Comparison of ENCODE assay signal across 8 mouse cellular contexts in genomic region chr4:115062875-115063517, GRCm38 (mm10). TPM values are rescaled to one million over a fixed set of nuclear protein-coding genes. Genes with fewer than 3 reads are reported as not detected.
A peak's percentile ranks its signal among the peaks of the same experiment; 100 is the strongest.
DNase-seq lines count a peak whose midpoint lies in the region; ATAC-seq and TF ChIP-seq lines count a peak whose summit lies in the region.

No protein-coding gene starts in this region.

- H3K4me2 ChIP-seq in limb, embryonic 15.5 days = peak overlapping the region; percentile 99
- peak overlapping the region; percentile 99 for H3K4me2 ChIP-seq in midbrain, embryonic 16.5 days (ENCODE audit: low read length)

- H3K4me3 ChIP-seq in C2C12 (ENCODE audit: insufficient read depth, poor library complexity, severe bottlenecking) = no peak overlapping the region
- peak overlapping the region; percentile 51 for H3K4me3 ChIP-seq in limb, embryonic 15.5 days
- peak overlapping the region; percentile 54 for H3K4me3 ChIP-seq in midbrain, embryonic 16.5 days (ENCODE audit: low read depth, low read length)

- under 1% methylated on average over 57 of the region's 58 CpGs for WGBS in limb, embryonic 15.5 days
- WGBS in midbrain, embryonic 16.5 days = under 1% methylated on average over 57 of the region's 58 CpGs

- 0 out of 2 replicates have a peak overlapping the region, but pooled peaks have one; percentile 33 for H3K9ac ChIP-seq in limb, embryonic 15.5 days
- peak overlapping the region; percentile 74 for H3K9ac ChIP-seq in midbrain, embryonic 16.5 days (ENCODE audit: low read depth, low read length)

- H3K9me3 ChIP-seq in limb, embryonic 15.5 days = no peaks in the 10 kb centered on the region
- no peaks in the 10 kb centered on the region for H3K9me3 ChIP-seq in midbrain, embryonic 16.5 days (replicated peaks; ENCODE audit: control insufficient read depth, low read length, poor library complexity, severe bottlenecking)

- H3K27ac ChIP-seq in limb, embryonic 15.5 days = no peak overlapping the region
- peak overlapping the region; percentile 68 for H3K27ac ChIP-seq in midbrain, embryonic 16.5 days (ENCODE audit: low read length)

- peaks cover 81% of the 10 kb centered on the region for H3K27me3 ChIP-seq in C2C12 (ENCODE audit: control insufficient read depth, insufficient read depth, insufficient read length)
- H3K27me3 ChIP-seq in limb, embryonic 15.5 days = peaks cover 97% of the 10 kb centered on the region
- peaks cover 55% of the 10 kb centered on the region for H3K27me3 ChIP-seq in midbrain, embryonic 16.5 days (ENCODE audit: control insufficient read depth, insufficient read depth, low read depth, low read length)

- DNase-seq in cerebellum, postnatal 25 days = peak; percentile 17 to 26
- DNase-seq in cerebellum, postnatal 36 days = no peak
- DNase-seq in heart, postnatal 10 days = peak; percentile 26 to 31

- H3K79me2 ChIP-seq in C2C12 (ENCODE audit: control insufficient read depth, insufficient read depth) = no peaks in the 10 kb centered on the region

- intact Hi-C loops in heart, postnatal 10 days (cut with DNase I) = no loop called here

- no peak for TF ChIP-seq CTCF in C2C12 (IDR thresholded peaks at IDR 0.05; ENCODE audit: control insufficient read depth, insufficient read depth, insufficient read length)

- peak; percentile 23 for ATAC-seq in common myeloid progenitor, adult 5-6 weeks (replicated peaks; ENCODE audit: low read depth, poor library complexity, severe bottlenecking)
- ATAC-seq in limb, embryonic 15.5 days (ENCODE audit: insufficient number of reproducible peaks, low FRiP score, low TSS enrichment, low read depth) = peak; percentile 53; the same call in 1 of the 2 replicates
- ATAC-seq in midbrain, embryonic 16.5 days = peak; percentile 90
- ATAC-seq in monocyte, adult 5-6 weeks (replicated peaks; ENCODE audit: insufficient number of reproducible peaks, low FRiP score, low TSS enrichment, poor library complexity, severe bottlenecking) = no peak

- peak overlapping the region; percentile 18 for H3ac ChIP-seq in C2C12 (ENCODE audit: control insufficient read depth, insufficient read length, low read depth)

- peaks cover 18% of the 10 kb centered on the region for H3K4me1 ChIP-seq in limb, embryonic 15.5 days
- peaks cover 11% of the 10 kb centered on the region for H3K4me1 ChIP-seq in midbrain, embryonic 16.5 days (ENCODE audit: control insufficient read depth, insufficient read depth, low read length)

- H3K36me3 ChIP-seq in C2C12 (ENCODE audit: control insufficient read depth, insufficient read depth) = no peaks in the 10 kb centered on the region
- H3K36me3 ChIP-seq in limb, embryonic 15.5 days = no peaks in the 10 kb centered on the region
- H3K36me3 ChIP-seq in midbrain, embryonic 16.5 days (ENCODE audit: control insufficient read depth, insufficient read depth, low read length) = no peaks in the 10 kb centered on the region

- no peaks in the 10 kb centered on the region for H3K79me3 ChIP-seq in C2C12 (ENCODE audit: low read depth)

TF ChIP-seq in C2C12, 6 proteins besides CTCF, POLR2A, EP300 and RAD21:
- no peak for TF ChIP-seq MAX (IDR thresholded peaks at IDR 0.05)
- no peak for TF ChIP-seq CEBPB (IDR thresholded peaks at IDR 0.05; ENCODE audit: low read depth)
- no peak for TF ChIP-seq USF1 (IDR thresholded peaks at IDR 0.05; ENCODE audit: low read depth)
- TF ChIP-seq FOSL1 (IDR thresholded peaks at IDR 0.05; ENCODE audit: insufficient read depth, low read length, poor library complexity, severe bottlenecking) = no peak
- no peak for TF ChIP-seq MYOD1 (IDR thresholded peaks at IDR 0.05; ENCODE audit: control insufficient read depth, insufficient read length, low read depth)
- TF ChIP-seq MYOG (IDR thresholded peaks at IDR 0.05; ENCODE audit: control insufficient read depth, extremely low read depth, insufficient read length) = no peak

RNA-seq across cellular contexts. Expression of gene Tal1, which starts 6.8 kb away (rescaled TPM):
- polyA plus RNA-seq in C2C12 (2012; fragmentation: generic; extraction: Trizol) = 0.04 TPM
- 38.4 and 47.6 TPM in 2 replicates for total RNA-seq in common myeloid progenitor, adult 5-6 weeks (2017)
- 1 to 10 TPM; 7.2 to 7.3 TPM for total RNA-seq in heart, postnatal 10 days (2021)
- 0.67 and 1.0 TPM in 2 replicates for polyA plus RNA-seq in limb, embryonic 15.5 days (2015; fragmentation: Nextera tagmentation; extraction: Ambion mirVana)
- polyA plus RNA-seq in midbrain, embryonic 16.5 days (2015; fragmentation: Nextera tagmentation; extraction: Ambion mirVana) = 4.6 and 6.4 TPM in 2 replicates
- total RNA-seq in monocyte, adult 5-6 weeks (2017) = 0.53 to 3.0 TPM (median 2.9 TPM) in 3 replicates

RNA-seq across cellular contexts. Expression of gene Pdzk1ip1, which starts 25.5 kb away (rescaled TPM):
- polyA plus RNA-seq in C2C12 (2012; fragmentation: generic; extraction: Trizol) = not detected
- 9.3 and 13.0 TPM in 2 replicates for total RNA-seq in common myeloid progenitor, adult 5-6 weeks (2017)
- total RNA-seq in heart, postnatal 10 days (2021) = 1 to 10 TPM in 1 of 2 experiments, under 1 TPM in 1; 0.74 to 1.5 TPM
- 94.4 and 100 TPM in 2 replicates for polyA plus RNA-seq in limb, embryonic 15.5 days (2015; fragmentation: Nextera tagmentation; extraction: Ambion mirVana)
- 2.0 and 2.3 TPM in 2 replicates for polyA plus RNA-seq in midbrain, embryonic 16.5 days (2015; fragmentation: Nextera tagmentation; extraction: Ambion mirVana)
- 3.3 to 4.9 TPM in 2 of 3 replicates, not detected in the other for total RNA-seq in monocyte, adult 5-6 weeks (2017)

Comparison
In these comparisons a context has a peak if more than half of its experiments do, and no peak if none do; other contexts are left out.
1. DNase-seq: peak in cerebellum, postnatal 25 days (2 of 2) and heart, postnatal 10 days (2 of 2); none in cerebellum, postnatal 36 days (0 of 2).